Mouse (Mus musculus): ENCODE data around the gene Pgc. TPM values are rescaled to one million over a fixed set of nuclear protein-coding genes. Genes with fewer than 3 reads are reported as not detected.

Pgc gene
- 0.17 and 0.24 TPM in 2 replicates for polyA plus RNA-seq (2015; fragmentation: Nextera tagmentation; extraction: Ambion mirVana)

GRCm38 (mm10) chr17:47726566-47726965 is at the start of gene Pgc:
Gene Pgc (plus strand): TSS chr17:47726842.
- H3K9ac ChIP-seq = no peak within 1 kb of the TSS
- no peak within 1 kb of the TSS for H3K27ac ChIP-seq (replicated peaks)
- 0 out of 2 replicates have a peak, but pooled peaks cover 6% of the 10 kb centered on the region for H3K4me1 ChIP-seq
- no peak for ATAC-seq (ENCODE audit: extremely low read depth, insufficient number of reproducible peaks, low FRiP score, low TSS enrichment)
- H3K4me3 ChIP-seq = no peak within 1 kb of the TSS
- no peaks in the 10 kb centered on the region for H3K9me3 ChIP-seq
- no peak within 1 kb of the TSS for H3K4me2 ChIP-seq
- H3K27me3 ChIP-seq (replicated peaks) = peaks cover 22% of the 10 kb centered on the region
- 65% methylated on average over 11 of the region's 11 CpGs for WGBS
- no peaks in the 10 kb centered on the region for H3K36me3 ChIP-seq

- 85% methylated on average over 5 of the region's 5 CpGs for WGBS
- Histone ChIP-seq H3K27me3 (replicated peaks) (0 out of 2 replicates have a peak, but pooled peaks cover 2% of the 10 kb centered on the region), H3K9me3 (no peaks in the 10 kb centered on the region), H3K9ac (no peak overlapping the region), H3K4me1 (peaks cover under 1% of the 10 kb centered on the region; the same call in 1 of the 2 replicates), H3K4me2 (no peak overlapping the region), H3K36me3 (peaks cover 71% of the 10 kb centered on the region), H3K27ac (replicated peaks) (no peak overlapping the region), H3K4me3 (no peak overlapping the region)
- no peak for ATAC-seq (ENCODE audit: extremely low read depth, insufficient number of reproducible peaks, low FRiP score, low TSS enrichment)
Measured at GRCm38 (mm10) chr17:47678238-47678637, 48.4 kb upstream of the Pgc start.

GRCm38 (mm10) chr17:47678702-47679101 is 47.9 kb upstream of the Pgc start:
- Histone ChIP-seq H3K27me3 (replicated peaks) (no peaks in the 10 kb centered on the region), H3K9ac (no peak overlapping the region), H3K4me1 (no peaks in the 10 kb centered on the region), H3K4me3 (no peak overlapping the region), H3K36me3 (peaks cover 74% of the 10 kb centered on the region), H3K27ac (replicated peaks) (no peak overlapping the region), H3K4me2 (no peak overlapping the region), H3K9me3 (no peaks in the 10 kb centered on the region)
- 85% methylated on average over 5 of the region's 5 CpGs for WGBS
- no peak for ATAC-seq (ENCODE audit: extremely low read depth, insufficient number of reproducible peaks, low FRiP score, low TSS enrichment)

GRCm38 (mm10) chr17:47682836-47683235 is 43.8 kb upstream of the Pgc start:
- no peak overlapping the region for H3K4me3 ChIP-seq
- ATAC-seq (ENCODE audit: extremely low read depth, insufficient number of reproducible peaks, low FRiP score, low TSS enrichment) = no peak
- no peak overlapping the region for H3K4me2 ChIP-seq
- H3K4me1 ChIP-seq = peaks cover 8% of the 10 kb centered on the region
- no peak overlapping the region for H3K27ac ChIP-seq (replicated peaks)
- no peaks in the 10 kb centered on the region for H3K27me3 ChIP-seq (replicated peaks)
- no peaks in the 10 kb centered on the region for H3K9me3 ChIP-seq
- 65% methylated on average over 4 of the region's 4 CpGs for WGBS
- H3K9ac ChIP-seq = no peak overlapping the region
- peaks cover 81% of the 10 kb centered on the region for H3K36me3 ChIP-seq

- H3K36me3 ChIP-seq = peaks cover 38% of the 10 kb centered on the region
- ATAC-seq (ENCODE audit: extremely low read depth, insufficient number of reproducible peaks, low FRiP score, low TSS enrichment) = peak; percentile 78
- WGBS = under 1% methylated on average over 70 of the region's 70 CpGs
Measured at GRCm38 (mm10) chr17:47687409-47688343, 39.0 kb upstream of the Pgc start.

GRCm38 (mm10) chr17:47688344-47688607 is 38.4 kb upstream of the Pgc start, which contains the start of gene Tomm6:
Gene Tomm6 (minus strand): TSS chr17:47688386.
- H3K4me2 ChIP-seq = peak within 1 kb of the TSS; percentile 99
- H3K4me3 ChIP-seq = peak within 1 kb of the TSS; percentile 72
- 0% methylated on average over 9 of the region's 9 CpGs for WGBS
- peak within 1 kb of the TSS; percentile 76 for H3K27ac ChIP-seq (replicated peaks)
- H3K27me3 ChIP-seq (replicated peaks) = peaks cover 27% of the 10 kb centered on the region
- H3K9me3 ChIP-seq = no peaks in the 10 kb centered on the region
- H3K36me3 ChIP-seq = peaks cover 33% of the 10 kb centered on the region
- peak within 1 kb of the TSS; percentile 85 for H3K9ac ChIP-seq
- H3K4me1 ChIP-seq = peaks cover 16% of the 10 kb centered on the region
- no peak for ATAC-seq (ENCODE audit: extremely low read depth, insufficient number of reproducible peaks, low FRiP score, low TSS enrichment)

More at GRCm38 (mm10) chr17:47687409-47688343, 39.0 kb upstream of the Pgc start:
- peak overlapping the region; percentile 72 for H3K4me3 ChIP-seq
- peak overlapping the region; percentile 76 for H3K27ac ChIP-seq (replicated peaks)
- no peaks in the 10 kb centered on the region for H3K9me3 ChIP-seq
- peaks cover 16% of the 10 kb centered on the region for H3K4me1 ChIP-seq
- H3K27me3 ChIP-seq (replicated peaks) = peaks cover 21% of the 10 kb centered on the region
- peak overlapping the region; percentile 99 for H3K4me2 ChIP-seq
- H3K9ac ChIP-seq = peak overlapping the region; percentile 85

GRCm38 (mm10) chr17:47688608-47689575 is 37.8 kb upstream of the Pgc start, which contains the start of gene Frs3:
Gene Frs3 (plus strand): TSS chr17:47689030.
- Histone ChIP-seq H3K27me3 (replicated peaks) (peaks cover 33% of the 10 kb centered on the region), H3K27ac (replicated peaks) (peak within 1 kb of the TSS; percentile 76), H3K9ac (peak within 1 kb of the TSS; percentile 85), H3K4me2 (peak within 1 kb of the TSS; percentile 99), H3K36me3 (peaks cover 26% of the 10 kb centered on the region), H3K4me3 (peak within 1 kb of the TSS; percentile 72), H3K9me3 (no peaks in the 10 kb centered on the region), H3K4me1 (peaks cover 20% of the 10 kb centered on the region)
- 2% methylated on average over 58 of the region's 58 CpGs for WGBS
- ATAC-seq (ENCODE audit: extremely low read depth, insufficient number of reproducible peaks, low FRiP score, low TSS enrichment) = peak; percentile 66

- H3K36me3 ChIP-seq = peaks cover 16% of the 10 kb centered on the region
- peak overlapping the region; percentile 99 for H3K4me2 ChIP-seq
- no peaks in the 10 kb centered on the region for H3K9me3 ChIP-seq
- peaks cover 25% of the 10 kb centered on the region for H3K4me1 ChIP-seq
- ATAC-seq (ENCODE audit: extremely low read depth, insufficient number of reproducible peaks, low FRiP score, low TSS enrichment) = no peak
- peak overlapping the region; percentile 85; the same call in 1 of the 2 replicates for H3K9ac ChIP-seq
- 76% methylated on average over 8 of the region's 8 CpGs for WGBS
- no peak overlapping the region for H3K27ac ChIP-seq (replicated peaks)
- peak overlapping the region; percentile 72; the same call in 1 of the 2 replicates for H3K4me3 ChIP-seq
- peaks cover 34% of the 10 kb centered on the region for H3K27me3 ChIP-seq (replicated peaks)
Measured at GRCm38 (mm10) chr17:47689894-47690293, 36.7 kb upstream of the Pgc start.

- Histone ChIP-seq H3K27me3 (replicated peaks) (peaks cover 39% of the 10 kb centered on the region), H3K4me3 (no peak overlapping the region), H3K4me2 (no peak overlapping the region), H3K9me3 (no peaks in the 10 kb centered on the region), H3K4me1 (peaks cover 31% of the 10 kb centered on the region), H3K9ac (no peak overlapping the region), H3K27ac (replicated peaks) (no peak overlapping the region), H3K36me3 (0 out of 2 replicates have a peak, but pooled peaks cover under 1% of the 10 kb centered on the region)
- no peak for ATAC-seq (ENCODE audit: extremely low read depth, insufficient number of reproducible peaks, low FRiP score, low TSS enrichment)
- 95% methylated on average over 3 of the region's 3 CpGs for WGBS
Measured at GRCm38 (mm10) chr17:47691650-47692049, 35.0 kb upstream of the Pgc start.

GRCm38 (mm10) chr17:47693671-47694441 is 32.8 kb upstream of the Pgc start:
- 31% methylated on average over 13 of the region's 13 CpGs for whole genome bisulfite sequencing
- H3K27ac ChIP-seq (replicated peaks) = peak overlapping the region; percentile 69; the same call in 1 of the 2 replicates
- H3K4me2 ChIP-seq = peak overlapping the region; percentile 95
- H3K9ac ChIP-seq = peak overlapping the region; percentile 94
- peaks cover 24% of the 10 kb centered on the region for H3K4me1 ChIP-seq
- H3K4me3 ChIP-seq = peak overlapping the region; percentile 81
- peaks cover 44% of the 10 kb centered on the region for H3K27me3 ChIP-seq (replicated peaks)
- H3K36me3 ChIP-seq = no peaks in the 10 kb centered on the region
- ATAC-seq (ENCODE audit: extremely low read depth, insufficient number of reproducible peaks, low FRiP score, low TSS enrichment) = no peak
- H3K9me3 ChIP-seq = no peaks in the 10 kb centered on the region

- Histone ChIP-seq H3K4me2 (peak within 1 kb of the TSS; percentile 95), H3K27me3 (replicated peaks) (peaks cover 44% of the 10 kb centered on the region), H3K9me3 (no peaks in the 10 kb centered on the region), H3K36me3 (peaks cover 4% of the 10 kb centered on the region), H3K4me1 (peaks cover 22% of the 10 kb centered on the region), H3K4me3 (peak within 1 kb of the TSS; percentile 81), H3K27ac (replicated peaks) (peak within 1 kb of the TSS; percentile 69), H3K9ac (peak within 1 kb of the TSS; percentile 94)
- no peak for ATAC-seq (ENCODE audit: extremely low read depth, insufficient number of reproducible peaks, low FRiP score, low TSS enrichment)
- WGBS = 0% methylated on average over 3 of the region's 3 CpGs
Measured at GRCm38 (mm10) chr17:47694442-47694502, 32.4 kb upstream of the Pgc start, which contains the start of gene Gm21981. Gene Gm21981 (minus strand): TSS chr17:47694455.

Data from heart, embryonic 13.5 days (tissue).